Mouse (Mus musculus) midbrain, embryonic 14.5 days (tissue): ENCODE measurements around the gene Pdzd2. TPM values are rescaled to one million over a fixed set of nuclear protein-coding genes. Genes with fewer than 3 reads are reported as not detected.

ENCODE experiments used
- ATAC-seq: fragments of 200-750 bp; cut with Nextera tagmentation; 2 replicates; pipeline ENCODE4 v1.8.0; 2017; ENCODE audit warnings: moderate number of reproducible peaks, moderate library complexity; ENCODE audit not compliant: low FRiP score, low TSS enrichment
- DNase-seq: peaks from one replicate; pipeline ENCODE4 v3.0.0-alpha.2; 2015
- H3K27ac ChIP-seq: fragments of 300-500 bp; sonication (generic); replicated peaks from 2 replicates; pipeline ENCODE4 v1.5.1; 2014; ENCODE audit warnings: mild to moderate bottlenecking, low read depth, low read length, moderate library complexity
- H3K27me3 ChIP-seq: fragments of 300-500 bp; sonication (generic); 2 replicates; pipeline ENCODE4 v1.6.1; 2014; ENCODE audit warnings: low read length, control low read depth, mixed read lengths; ENCODE audit not compliant: control insufficient read depth, insufficient read depth
- H3K36me3 ChIP-seq: fragments of 300-500 bp; sonication (generic); 2 replicates; pipeline ENCODE4 v1.6.1; 2014; ENCODE audit warnings: low read length, control low read depth; ENCODE audit not compliant: control insufficient read depth, insufficient read depth
- H3K4me1 ChIP-seq: fragments of 300-500 bp; sonication (generic); 2 replicates; pipeline ENCODE4 v1.6.1; 2014; ENCODE audit warnings: mild to moderate bottlenecking, antibody characterized with exemption, low read length, control low read depth; ENCODE audit not compliant: control insufficient read depth, insufficient read depth
- H3K4me2 ChIP-seq: fragments of 300-500 bp; sonication (generic); 2 replicates; pipeline ENCODE4 v1.6.1; 2014; ENCODE audit warnings: mild to moderate bottlenecking, low read length, moderate library complexity
- H3K4me3 ChIP-seq: fragments of 300-500 bp; sonication (generic); replicated peaks from 2 replicates; pipeline ENCODE4 v1.5.1; 2014; ENCODE audit warnings: low read depth, low read length
- H3K9ac ChIP-seq: fragments of 300-500 bp; sonication (generic); replicated peaks from 2 replicates; pipeline ENCODE4 v1.6.1; 2014; ENCODE audit warnings: mild to moderate bottlenecking, low read length, moderate library complexity
- H3K9me3 ChIP-seq: fragments of 300-500 bp; sonication (generic); 2 replicates; pipeline ENCODE4 v1.6.1; 2016; ENCODE audit warnings: low read length, control low read depth, mixed read lengths; ENCODE audit not compliant: control insufficient read depth
- WGBS: fragments of 180-500 bp; shearing (Covaris S2); extraction: QIAGEN DNeasy Blood & Tissue Kit; methylation state at CpG from one replicate; pipeline ENCODE4 v1.1.7; 2014; 5-methylcytosine and 5-hydroxymethylcytosine counted together
- polyA plus RNA-seq: library from polyadenylated mRNA; unstranded; fragments of >200 nt; fragmentation: Nextera tagmentation; extraction: Ambion mirVana; gene quantifications from 2 replicates; pipeline ENCODE4 v1.2.1, GENCODE M21; 2014

Gene Pdzd2
- 9.8 and 11.2 TPM in 2 replicates for polyA plus RNA-seq

GRCm38 (mm10) chr15:12739277-12740247 is at the start of gene Pdzd2:
Gene Pdzd2 (minus strand): TSS chr15:12739924.
- ATAC-seq (peak; percentile 97), DNase-seq (peak; percentile 97)
- H3K36me3 ChIP-seq, result no peaks in the 10 kb centered on the region
- H3K9ac ChIP-seq, result peak within 1 kb of the TSS; percentile 63
- H3K4me2 ChIP-seq, result peak within 1 kb of the TSS; percentile 67
- peak within 1 kb of the TSS; percentile 83 for H3K27ac ChIP-seq
- WGBS, result under 1% methylated on average over 81 of the region's 83 CpGs
- H3K4me3 ChIP-seq, result peak within 1 kb of the TSS; percentile 62
- no peaks in the 10 kb centered on the region for H3K27me3 ChIP-seq
- no peaks in the 10 kb centered on the region for H3K4me1 ChIP-seq
- H3K9me3 ChIP-seq, result no peaks in the 10 kb centered on the region

GRCm38 (mm10) chr15:12789406-12789867 is 49.7 kb upstream of the Pdzd2 start:
- Histone ChIP-seq H3K4me2 (no peak overlapping the region), H3K27me3 (no peaks in the 10 kb centered on the region), H3K4me3 (no peak overlapping the region), H3K9ac (no peak overlapping the region), H3K36me3 (no peaks in the 10 kb centered on the region), H3K4me1 (no peaks in the 10 kb centered on the region), H3K9me3 (no peaks in the 10 kb centered on the region), H3K27ac (no peak overlapping the region)
- ATAC-seq (no peak), DNase-seq (peak; percentile 13)
- WGBS, result 40% methylated on average over 10 of the region's 10 CpGs

GRCm38 (mm10) chr15:12788536-12788935 is 48.8 kb upstream of the Pdzd2 start:
- WGBS, result 80% methylated on average over 5 of the region's 5 CpGs

GRCm38 (mm10) chr15:12781729-12782326 is 42.1 kb upstream of the Pdzd2 start:
- 82% methylated on average over 14 of the region's 16 CpGs for WGBS
- Histone ChIP-seq H3K4me3 (no peak overlapping the region), H3K4me1 (no peaks in the 10 kb centered on the region), H3K9me3 (no peaks in the 10 kb centered on the region), H3K4me2 (no peak overlapping the region), H3K27ac (no peak overlapping the region), H3K36me3 (no peaks in the 10 kb centered on the region), H3K27me3 (no peaks in the 10 kb centered on the region), H3K9ac (no peak overlapping the region)
- no peak for ATAC-seq
- DNase-seq, result no peak

More at GRCm38 (mm10) chr15:12788536-12788935, 48.8 kb upstream of the Pdzd2 start:
- Histone ChIP-seq H3K36me3 (no peaks in the 10 kb centered on the region), H3K4me1 (no peaks in the 10 kb centered on the region), H3K9me3 (no peaks in the 10 kb centered on the region), H3K4me3 (no peak overlapping the region), H3K27me3 (no peaks in the 10 kb centered on the region), H3K4me2 (no peak overlapping the region), H3K27ac (no peak overlapping the region), H3K9ac (no peak overlapping the region)
- ATAC-seq (no peak), DNase-seq (no peak)

- no peak overlapping the region for H3K27ac ChIP-seq
- H3K36me3 ChIP-seq, result no peaks in the 10 kb centered on the region
- no peaks in the 10 kb centered on the region for H3K27me3 ChIP-seq
- 94% methylated on average over 6 of the region's 6 CpGs for WGBS
- no peak overlapping the region for H3K4me3 ChIP-seq
- H3K9ac ChIP-seq, result no peak overlapping the region
- no peak overlapping the region for H3K4me2 ChIP-seq
- no peaks in the 10 kb centered on the region for H3K4me1 ChIP-seq
- DNase-seq, result no peak
- no peaks in the 10 kb centered on the region for H3K9me3 ChIP-seq
- no peak for ATAC-seq
Observed at GRCm38 (mm10) chr15:12781296-12781695, 41.6 kb upstream of the Pdzd2 start.

- ATAC-seq (no peak), DNase-seq (no peak)
- no peaks in the 10 kb centered on the region for H3K27me3 ChIP-seq
- H3K9me3 ChIP-seq, result no peaks in the 10 kb centered on the region
- H3K4me3 ChIP-seq, result no peak overlapping the region
- H3K36me3 ChIP-seq, result no peaks in the 10 kb centered on the region
- 63% methylated on average over 11 of the region's 11 CpGs for WGBS
- no peak overlapping the region for H3K4me2 ChIP-seq
- H3K4me1 ChIP-seq, result no peaks in the 10 kb centered on the region
- no peak overlapping the region for H3K27ac ChIP-seq
- no peak overlapping the region for H3K9ac ChIP-seq
Observed at GRCm38 (mm10) chr15:12774149-12774753, 34.5 kb upstream of the Pdzd2 start.

GRCm38 (mm10) chr15:12770958-12771357 is 31.2 kb upstream of the Pdzd2 start:
- no peak for ATAC-seq
- no peak for DNase-seq
- WGBS, result 83% methylated on average over 7 of the region's 7 CpGs
- no peak overlapping the region for H3K27ac ChIP-seq
- no peaks in the 10 kb centered on the region for H3K36me3 ChIP-seq
- H3K9ac ChIP-seq, result no peak overlapping the region
- no peaks in the 10 kb centered on the region for H3K9me3 ChIP-seq
- no peaks in the 10 kb centered on the region for H3K4me1 ChIP-seq
- H3K27me3 ChIP-seq, result no peaks in the 10 kb centered on the region
- no peak overlapping the region for H3K4me2 ChIP-seq
- no peak overlapping the region for H3K4me3 ChIP-seq

- H3K4me3 ChIP-seq, result no peak overlapping the region
- H3K27ac ChIP-seq, result no peak overlapping the region
- no peaks in the 10 kb centered on the region for H3K36me3 ChIP-seq
- H3K4me2 ChIP-seq, result no peak overlapping the region
- DNase-seq (no peak), ATAC-seq (no peak)
- no peak overlapping the region for H3K9ac ChIP-seq
- H3K4me1 ChIP-seq, result no peaks in the 10 kb centered on the region
- no peaks in the 10 kb centered on the region for H3K27me3 ChIP-seq
- H3K9me3 ChIP-seq, result no peaks in the 10 kb centered on the region
- 90% methylated on average over 4 of the region's 4 CpGs for WGBS
Observed at GRCm38 (mm10) chr15:12766848-12767247, 27.1 kb upstream of the Pdzd2 start.
